Mouse (Mus musculus) CH12.LX (cell line): ENCODE measurements around the gene Nmur1. TPM values are rescaled to one million over a fixed set of nuclear protein-coding genes. Genes with fewer than 3 reads are reported as not detected.

Experiments
- DNase-seq: peaks from one replicate; pipeline ENCODE4 v3.0.0-alpha.2; 2013; ENCODE audit errors: extremely low read depth
- H3K27ac ChIP-seq: 2 replicates; pipeline ENCODE4 v1.5.1; 2012; ENCODE audit warnings: low read depth, mild to moderate bottlenecking, control low read depth, moderate library complexity; ENCODE audit not compliant: insufficient read depth
- H3K27me3 ChIP-seq: replicated peaks from 2 replicates; pipeline ENCODE3; 2012; ENCODE audit warnings: inconsistent platforms
- H3K36me3 ChIP-seq, 2 experiments: replicated peaks in 1 of 2; 2 replicates each; pipeline versions ENCODE3 to v1.6.1; 2012; ENCODE audit warnings: inconsistent platforms in 1 of 2, low read length in 1 of 2, mild to moderate bottlenecking in 1 of 2, mixed read lengths in 1 of 2, moderate library complexity in 1 of 2; ENCODE audit not compliant: control insufficient read depth in 1 of 2, insufficient read depth in 1 of 2
- H3K4me1 ChIP-seq, 2 experiments: 2 replicates each; pipeline ENCODE4 v1.6.1; 2012; ENCODE audit warnings: inconsistent platforms in 1 of 2, moderate library complexity in 1 of 2; ENCODE audit not compliant: insufficient read depth in 2 of 2, control insufficient read depth in 1 of 2
- H3K4me2 ChIP-seq: 2 replicates; pipeline ENCODE4 v1.6.1; 2012; ENCODE audit warnings: low read depth, mild to moderate bottlenecking, control low read depth; ENCODE audit not compliant: poor library complexity, insufficient read depth, severe bottlenecking
- H3K4me3 ChIP-seq, 3 experiments: fragments of 150-350 bp in 1 of 3; sonication (generic) in 1 of 3; replicated peaks in 1 of 3; 2 replicates each; pipeline versions ENCODE3 to v1.5.1; 2011 to 2012; ENCODE audit warnings: low read depth in 2 of 3, low read length in 2 of 3, mild to moderate bottlenecking in 2 of 3, moderate library complexity in 2 of 3, control low read depth in 1 of 3, improper control_type of control experiment in 1 of 3, inconsistent platforms in 1 of 3, mixed read lengths in 1 of 3; ENCODE audit not compliant: poor library complexity in 1 of 3
- H3K79me2 ChIP-seq: replicated peaks from 2 replicates; pipeline ENCODE4 v1.6.1; 2012; ENCODE audit warnings: mild to moderate bottlenecking, moderate library complexity; ENCODE audit not compliant: control insufficient read depth, poor library complexity, insufficient read depth, severe bottlenecking; ENCODE audit errors: extremely low read depth
- H3K9ac ChIP-seq: 2 replicates; pipeline ENCODE4 v1.6.1; 2012; ENCODE audit warnings: low read depth, mild to moderate bottlenecking, control low read depth, moderate library complexity; ENCODE audit not compliant: insufficient read depth
- H3K9me3 ChIP-seq: replicated peaks from 2 replicates; pipeline ENCODE3; 2012; ENCODE audit warnings: low read length, inconsistent platforms, mixed read lengths
- BHLHE40 ChIP-seq: IDR thresholded peaks from 2 replicates; pipeline ENCODE4 v1.6.1; 2011; ENCODE audit warnings: mild to moderate bottlenecking, low read depth, low read length, improper control_type of control experiment
- CHD2 ChIP-seq: IDR thresholded peaks from 2 replicates; pipeline ENCODE4 v1.6.1; 2011; ENCODE audit warnings: low read length, improper control_type of control experiment
- E2F4 ChIP-seq: IDR thresholded peaks from 2 replicates; pipeline ENCODE4 v1.6.1; 2011; ENCODE audit warnings: low read depth, low read length, improper control_type of control experiment; ENCODE audit not compliant: insufficient replicate concordance
- ELF1 ChIP-seq: IDR thresholded peaks from 2 replicates; pipeline ENCODE4 v1.6.1; 2014; ENCODE audit warnings: low read depth, mild to moderate bottlenecking, inconsistent platforms, low read length, improper control_type of control experiment
- ETS1 ChIP-seq: conservative IDR thresholded peaks from 2 replicates; pipeline ENCODE4 v1.6.1; 2012; ENCODE audit warnings: low read depth, mild to moderate bottlenecking, inconsistent platforms, low read length, improper control_type of control experiment, moderate library complexity
- GABPA ChIP-seq: IDR thresholded peaks from 2 replicates; pipeline ENCODE4 v1.6.1; 2012; ENCODE audit warnings: low read depth, low read length, improper control_type of control experiment, inconsistent platforms; ENCODE audit not compliant: insufficient replicate concordance
- HCFC1 ChIP-seq: IDR thresholded peaks from 2 replicates; pipeline ENCODE4 v1.6.1; 2012; ENCODE audit warnings: low read depth, mild to moderate bottlenecking, inconsistent platforms, low read length, improper control_type of control experiment
- IRF4 ChIP-seq: IDR thresholded peaks from 2 replicates; pipeline ENCODE4 v1.6.1; 2014; ENCODE audit warnings: low read depth, mild to moderate bottlenecking, inconsistent platforms, low read length, improper control_type of control experiment
- JUN ChIP-seq: IDR thresholded peaks from 2 replicates; pipeline ENCODE4 v1.6.1; 2011; ENCODE audit warnings: low read depth, mild to moderate bottlenecking, low read length, improper control_type of control experiment, moderate library complexity; ENCODE audit not compliant: insufficient read depth
- JUND ChIP-seq: conservative IDR thresholded peaks from 2 replicates; pipeline ENCODE4 v1.6.1; 2011; ENCODE audit warnings: low read depth, low read length, improper control_type of control experiment
- MAFK ChIP-seq: IDR thresholded peaks from 2 replicates; pipeline ENCODE4 v1.6.1; 2011; ENCODE audit warnings: low read length, improper control_type of control experiment; ENCODE audit not compliant: insufficient replicate concordance
- MAX ChIP-seq: IDR thresholded peaks from 2 replicates; pipeline ENCODE4 v1.6.1; 2011; ENCODE audit warnings: low read length, improper control_type of control experiment
- MEF2A ChIP-seq: IDR thresholded peaks from 2 replicates; pipeline ENCODE4 v1.6.1; 2014; ENCODE audit warnings: low read depth, mild to moderate bottlenecking, inconsistent platforms, low read length, improper control_type of control experiment, borderline replicate concordance
- MYC ChIP-seq: IDR thresholded peaks from 2 replicates; pipeline ENCODE4 v1.6.1; 2011; ENCODE audit warnings: low read depth, mild to moderate bottlenecking, improper control_type of control experiment, low read length
- NRF1 ChIP-seq: IDR thresholded peaks from 2 replicates; pipeline ENCODE4 v1.6.1; 2014; ENCODE audit warnings: low read depth, mild to moderate bottlenecking, inconsistent platforms, low read length, improper control_type of control experiment, moderate library complexity
- PAX5 ChIP-seq: IDR thresholded peaks from 2 replicates; pipeline ENCODE4 v1.6.1; 2012; ENCODE audit warnings: low read length, inconsistent platforms, mixed read lengths
- POLR2A ChIP-seq: IDR thresholded peaks from 2 replicates; pipeline ENCODE4 v1.6.1; 2011; ENCODE audit warnings: low read depth, mild to moderate bottlenecking, improper control_type of control experiment, low read length
- RAD21 ChIP-seq: IDR thresholded peaks from 2 replicates; pipeline ENCODE4 v1.6.1; 2011; ENCODE audit warnings: low read depth, mild to moderate bottlenecking, low read length, improper control_type of control experiment, moderate library complexity
- SMC3 ChIP-seq: IDR thresholded peaks from 2 replicates; pipeline ENCODE4 v1.6.1; 2011; ENCODE audit warnings: low read depth, low read length, improper control_type of control experiment
- TCF12 ChIP-seq: IDR thresholded peaks from 2 replicates; pipeline ENCODE4 v1.6.1; 2014; ENCODE audit warnings: low read depth, mild to moderate bottlenecking, inconsistent platforms, low read length, improper control_type of control experiment
- UBTF ChIP-seq: IDR thresholded peaks from 2 replicates; pipeline ENCODE4 v1.6.1; 2012; ENCODE audit warnings: low read depth, mild to moderate bottlenecking, inconsistent platforms, low read length, improper control_type of control experiment, moderate library complexity
- USF2 ChIP-seq: conservative IDR thresholded peaks from 2 replicates; pipeline ENCODE4 v1.6.1; 2011; ENCODE audit warnings: low read depth, low read length, improper control_type of control experiment
- ZKSCAN1 ChIP-seq: IDR thresholded peaks from 2 replicates; pipeline ENCODE4 v1.6.1; 2012; ENCODE audit warnings: low read depth, inconsistent platforms, low read length, improper control_type of control experiment, borderline replicate concordance
- ZNF384 ChIP-seq: IDR thresholded peaks from 2 replicates; pipeline ENCODE4 v1.6.1; 2012; ENCODE audit warnings: low read depth, low read length, improper control_type of control experiment, inconsistent platforms
- dilution Hi-C: fragments of 300-500 bp; cut with MboI; formaldehyde crosslinking; loops from 2 replicates; pipeline ENCODE4 v1.14.3; 2020; ENCODE audit warnings: low sequenced_read_pairs; ENCODE audit not compliant: extremely low pct_unique_long_range_greater_than_20kb, extremely low pct_ligation_motif_present
- in situ Hi-C: fragments of 300-500 bp; cut with MboI; formaldehyde crosslinking; loops from 3 replicates; pipeline ENCODE4 v1.14.3; 2019; ENCODE audit warnings: low sequenced_read_pairs, low pct_ligation_motif_present, low pct_unique_long_range_greater_than_20kb, mixed read lengths
- polyA plus RNA-seq: library from polyadenylated mRNA; unstranded; fragments of >175 nt; gene quantifications from 2 replicates; pipeline ENCODE4 v1.2.1, GENCODE M21; 2012; ENCODE audit warnings: low read depth; ENCODE audit not compliant: insufficient read length
- total RNA-seq, 2 experiments: library from RNA; depleted of rRNA; stranded (reverse); fragments of 300-350 nt in 1 of 2; fragments of >200 nt in 1 of 2; gene quantifications; 2 replicates each; pipeline ENCODE4 v1.2.3; 2012 to 2014

Nmur1 gene
- total and polyA plus RNA-seq, 3 experiments: 0.16 TPM; not detected in 2

- TF ChIP-seq MAFK: no peak
- no peak for TF ChIP-seq GABPA
- no peak for TF ChIP-seq NRF1
- TF ChIP-seq USF2: no peak
- TF ChIP-seq MYC: 0 out of 2 replicates have a peak, but pooled peaks have one; percentile 38
- no peak for TF ChIP-seq RAD21
- no peak for TF ChIP-seq PAX5
- TF ChIP-seq BHLHE40: peak; percentile 81
- TF ChIP-seq SMC3: no peak
- peak; percentile 72 for TF ChIP-seq JUN
- TF ChIP-seq ZNF384: peak; percentile 42; the same call in 1 of the 2 replicates
- TF ChIP-seq E2F4: no peak
- TF ChIP-seq, all 38 proteins: peak for 11
Measured at GRCm38 (mm10) chr1:86470519-86471181, 44.6 kb upstream of the Nmur1 start (continued).

GRCm38 (mm10) chr1:86469876-86470275 lies 43.8 kb upstream of the Nmur1 start:
- H3K4me1 ChIP-seq: peaks cover 3 to 33% of the 10 kb centered on the region in 2 experiments; a peak in 2 of 4 replicates

GRCm38 (mm10) chr1:86467416-86467815 lies 41.4 kb upstream of the Nmur1 start:
- DNase-seq: no peak
- Histone ChIP-seq H3K9ac (no peak overlapping the region), H3K4me3 (no peak overlapping the region), H3K36me3 (no peaks in the 10 kb centered on the region), H3K4me1 (peaks cover 3 to 26% of the 10 kb centered on the region in 2 experiments; a peak in 2 of 4 replicates), H3K27ac (no peak overlapping the region), H3K9me3 (peaks cover 7% of the 10 kb centered on the region), H3K4me2 (no peak overlapping the region), H3K27me3 (no peaks in the 10 kb centered on the region), H3K79me2 (no peaks in the 10 kb centered on the region)
- TF ChIP-seq ELF1: no peak
- no peak for TF ChIP-seq JUND
- TF ChIP-seq USF2: no peak
- no peak for TF ChIP-seq IRF4
- no peak for TF ChIP-seq HCFC1
- no peak for TF ChIP-seq NRF1
- TF ChIP-seq ZKSCAN1: no peak
- TF ChIP-seq CHD2: no peak
- no peak for TF ChIP-seq MAX
- no peak for TF ChIP-seq ZNF384
- no peak for TF ChIP-seq UBTF
- no peak for TF ChIP-seq RAD21
- TF ChIP-seq E2F4: no peak
- no peak for TF ChIP-seq MEF2A
- TF ChIP-seq MAFK: no peak
- no peak for TF ChIP-seq BHLHE40
- no peak for TF ChIP-seq SMC3
- TF ChIP-seq GABPA: no peak
- no peak for TF ChIP-seq POLR2A
- dilution Hi-C loops (no loop called here), in situ Hi-C loops (no loop called here)

More at GRCm38 (mm10) chr1:86469876-86470275, 43.8 kb upstream of the Nmur1 start:
- Histone ChIP-seq H3K9ac (no peak overlapping the region), H3K4me2 (no peak overlapping the region), H3K36me3 (no peaks in the 10 kb centered on the region), H3K9me3 (peaks cover 7% of the 10 kb centered on the region), H3K27me3 (no peaks in the 10 kb centered on the region), H3K27ac (no peak overlapping the region), H3K4me3 (no peak overlapping the region), H3K79me2 (no peaks in the 10 kb centered on the region)
- dilution Hi-C loops: no loop called here
- no peak for TF ChIP-seq NRF1
- no peak for TF ChIP-seq ETS1
- 0 out of 2 replicates have a peak, but pooled peaks have one; percentile 15 for TF ChIP-seq TCF12
- no peak for TF ChIP-seq BHLHE40
- in situ Hi-C loops: no loop called here
- no peak for DNase-seq
